Mouse (Mus musculus) 3134 (cell line): Measurements from ENCODE around the gene Ces1e.

Source experiments
- DNase-seq: peaks from one replicate; pipeline ENCODE4 v3.0.0-alpha.2; 2011; ENCODE audit warnings: low spot score; ENCODE audit not compliant: insufficient read length; ENCODE audit errors: extremely low read depth

The Ces1e gene

GRCm38 (mm10) chr8:93180581-93181129, 48.8 kb downstream of the Ces1e start:
- DNase-seq: no peak

DNA sequence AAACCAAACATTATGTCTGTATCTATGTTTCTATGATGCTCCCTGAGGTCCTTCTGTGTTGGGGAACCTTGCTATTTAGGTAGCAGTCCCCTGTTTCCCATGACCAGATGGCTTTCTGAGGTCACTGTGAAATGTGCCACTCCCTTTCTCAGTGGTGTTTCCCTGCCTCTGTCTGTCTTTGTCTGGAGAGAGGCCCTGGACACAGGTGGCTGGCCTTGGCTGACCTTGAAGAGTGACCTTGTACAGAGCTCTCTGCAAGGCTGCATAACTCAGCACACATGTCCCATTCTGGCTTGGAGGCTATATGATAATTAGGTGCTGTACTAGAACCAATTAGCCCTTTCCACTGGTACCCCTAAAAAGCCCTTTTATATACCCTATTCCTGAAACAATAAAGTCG, 52.8 kb downstream of the Ces1e start:
- DNase-seq: no peak

DNA sequence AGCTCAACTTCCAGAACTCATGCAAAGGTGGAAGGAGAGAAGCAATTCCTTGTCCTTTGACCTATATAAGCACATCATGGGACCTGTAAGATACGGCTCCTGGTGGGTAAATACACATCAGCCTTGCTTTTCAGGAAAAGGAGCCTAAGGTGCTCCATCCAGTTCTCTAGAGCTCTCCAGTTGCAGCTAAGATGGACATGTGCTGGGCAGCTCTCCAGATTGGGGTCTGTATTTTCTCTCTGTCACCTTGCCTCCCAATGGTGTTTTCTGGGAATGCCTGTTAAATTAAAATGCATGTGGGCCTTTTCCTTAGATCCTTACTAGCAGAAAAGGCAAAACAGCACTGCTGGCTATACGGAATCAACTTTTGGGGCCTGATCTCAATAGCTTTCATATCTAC, 54.9 kb downstream of the Ces1e start:
- DNase-seq: no peak

GRCm38 (mm10) chr8:93171846-93172590, 57.4 kb downstream of the Ces1e start:
- DNase-seq: no peak

GRCm38 (mm10) chr8:93163363-93163762, 66.1 kb downstream of the Ces1e start:
- DNase-seq: no peak

DNA sequence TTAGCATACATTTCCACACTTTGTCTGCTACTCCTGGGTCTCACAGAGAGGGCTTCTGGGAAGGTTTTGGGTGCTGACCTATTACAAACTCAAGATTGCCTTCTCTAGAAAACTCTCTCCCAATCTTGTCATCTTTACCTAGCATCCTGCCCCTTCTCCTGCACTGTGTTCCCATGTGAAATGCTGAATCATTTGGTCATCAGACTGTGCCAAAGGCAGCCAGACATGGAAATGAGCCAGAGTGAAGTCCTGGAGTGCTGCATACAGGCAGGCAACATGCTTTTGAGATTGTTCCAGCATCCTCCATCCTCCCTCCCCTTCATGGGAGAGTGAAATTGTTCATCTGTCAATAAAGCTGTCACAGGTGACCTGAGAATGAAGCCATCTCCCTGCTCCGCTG, 78.0 kb downstream of the Ces1e start:
- peak; percentile 5 for DNase-seq
